Mouse (Mus musculus) left cerebral cortex, postnatal 4 days (tissue): Measurements from ENCODE around the gene Slc4a11. TPM values are rescaled to one million over a fixed set of nuclear protein-coding genes. Genes with fewer than 3 reads are reported as not detected.

Source experiments
- DNase-seq: peaks from one replicate; pipeline ENCODE4 v3.0.0-alpha.2; 2022
- intact Hi-C: fragments of 180-260 bp; cut with DNase I; formaldehyde crosslinking; loops from one replicate; pipeline ENCODE4 v1.15.1; 2025
- total RNA-seq, 2 experiments: library from RNA; stranded (reverse); gene quantifications; 2 replicates each; pipeline ENCODE4 v1.2.3; 2021

Gene Slc4a11
- total RNA-seq: under 1 TPM; 0.34 to 0.83 TPM

- intact Hi-C loops: no loop called here
- peak; percentile 34 for DNase-seq
Measured at GRCm38 (mm10) chr2:130697153-130697810, at the start of gene Slc4a11. Gene Slc4a11 (minus strand): TSS chr2:130697519.

- intact Hi-C loops: no loop called here
- DNase-seq: no peak
Measured at GRCm38 (mm10) chr2:130743576-130743975, 46.3 kb upstream of the Slc4a11 start.

- no peak for DNase-seq
- intact Hi-C loops: no loop called here
Measured at GRCm38 (mm10) chr2:130740096-130740495, 42.8 kb upstream of the Slc4a11 start.

GRCm38 (mm10) chr2:130738019-130738418 is 40.7 kb upstream of the Slc4a11 start:
- no peak for DNase-seq
- intact Hi-C loops: no loop called here

GRCm38 (mm10) chr2:130735281-130735680 is 38.0 kb upstream of the Slc4a11 start:
- intact Hi-C loops: no loop called here
- DNase-seq: no peak

- no peak for DNase-seq
- intact Hi-C loops: no loop called here
Measured at GRCm38 (mm10) chr2:130733444-130733843, 36.1 kb upstream of the Slc4a11 start.

GRCm38 (mm10) chr2:130731855-130732254 is 34.5 kb upstream of the Slc4a11 start:
- intact Hi-C loops: no loop called here
- DNase-seq: no peak

GRCm38 (mm10) chr2:130730746-130731145 is 33.4 kb upstream of the Slc4a11 start:
- intact Hi-C loops: no loop called here
- DNase-seq: no peak

- DNase-seq: no peak
- intact Hi-C loops: no loop called here
Measured at GRCm38 (mm10) chr2:130728906-130729585, 31.7 kb upstream of the Slc4a11 start.

- intact Hi-C loops: no loop called here
Measured at GRCm38 (mm10) chr2:130727752-130728151, 30.4 kb upstream of the Slc4a11 start.

GRCm38 (mm10) chr2:130724369-130724768 is 27.1 kb upstream of the Slc4a11 start:
- peak; percentile 9 for DNase-seq
- intact Hi-C loops: no loop called here

More at GRCm38 (mm10) chr2:130727752-130728151, 30.4 kb upstream of the Slc4a11 start:
- no peak for DNase-seq

- no peak for DNase-seq
Measured at GRCm38 (mm10) chr2:130717951-130718350, 20.6 kb upstream of the Slc4a11 start.

GRCm38 (mm10) chr2:130707057-130707456 is 9.7 kb upstream of the Slc4a11 start:
- intact Hi-C loops: loop anchor here (5.0 kb wide), 1 partner anchor 425 kb away; the partner anchor contains the start of gene Idh3b
- no peak for DNase-seq

More at GRCm38 (mm10) chr2:130717951-130718350, 20.6 kb upstream of the Slc4a11 start:
- intact Hi-C loops: no loop called here

- intact Hi-C loops: loop anchor here (5.0 kb wide), 1 partner anchor 424 kb away; the partner anchor contains the start of gene Idh3b
- DNase-seq: no peak
Measured at GRCm38 (mm10) chr2:130706602-130707001, 9.3 kb upstream of the Slc4a11 start.

GRCm38 (mm10) chr2:130705178-130705577 is 7.9 kb upstream of the Slc4a11 start:
- DNase-seq: no peak
- intact Hi-C loops: loop anchor here (5.0 kb wide), 1 partner anchor 423 kb away; the partner anchor contains the start of gene Idh3b

GRCm38 (mm10) chr2:130704040-130705001 is 7.0 kb upstream of the Slc4a11 start:
- intact Hi-C loops: loop anchor here (5.0 kb wide), 1 partner anchor 422 kb away; the partner anchor contains the start of gene Idh3b
- peak; percentile 53 for DNase-seq

- DNase-seq: no peak
Measured at GRCm38 (mm10) chr2:130697821-130698266, 525 bp upstream of the Slc4a11 start.

GRCm38 (mm10) chr2:130696700-130697152 is 593 bp downstream of the Slc4a11 start:
- DNase-seq: peak; percentile 10

More at GRCm38 (mm10) chr2:130697821-130698266, 525 bp upstream of the Slc4a11 start:
- intact Hi-C loops: no loop called here

GRCm38 (mm10) chr2:130693563-130693962 is 3.8 kb downstream of the Slc4a11 start:
- DNase-seq: no peak
- intact Hi-C loops: no loop called here

More at GRCm38 (mm10) chr2:130696700-130697152, 593 bp downstream of the Slc4a11 start:
- intact Hi-C loops: no loop called here

GRCm38 (mm10) chr2:130689011-130689410 is 8.3 kb downstream of the Slc4a11 start:
- no peak for DNase-seq
- intact Hi-C loops: no loop called here
